Mouse (Mus musculus): ENCODE data around the gene Gm10097. TPM values are rescaled to one million over a fixed set of nuclear protein-coding genes. Genes with fewer than 3 reads are reported as not detected.

Gene Gm10097
- total and polyA plus RNA-seq, 2 experiments from 2014 or later: 0.10 TPM; not detected in 1

DNA sequence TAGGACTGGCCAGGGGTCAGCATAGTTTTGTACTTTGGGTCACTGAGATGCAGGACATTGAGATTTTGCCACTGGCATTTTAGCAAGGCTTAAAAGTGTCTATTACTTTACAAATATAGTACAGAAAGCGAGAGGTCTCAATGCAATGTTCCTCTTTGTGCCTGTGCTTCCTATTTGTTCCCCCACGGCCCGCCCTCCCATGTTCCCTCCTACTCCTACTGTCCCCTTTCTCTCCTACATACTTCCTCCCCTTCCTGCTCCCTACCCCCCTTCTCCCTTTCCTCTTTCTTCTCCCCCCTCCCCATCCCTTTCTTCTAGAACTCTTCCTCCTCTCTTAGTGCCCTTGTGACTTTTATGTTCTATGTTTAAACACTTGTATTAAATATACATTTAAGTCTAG lies 12.1 kb upstream of the Gm10097 start:
- no peak for DNase-seq (ENCODE audit: low spot score)

DNA sequence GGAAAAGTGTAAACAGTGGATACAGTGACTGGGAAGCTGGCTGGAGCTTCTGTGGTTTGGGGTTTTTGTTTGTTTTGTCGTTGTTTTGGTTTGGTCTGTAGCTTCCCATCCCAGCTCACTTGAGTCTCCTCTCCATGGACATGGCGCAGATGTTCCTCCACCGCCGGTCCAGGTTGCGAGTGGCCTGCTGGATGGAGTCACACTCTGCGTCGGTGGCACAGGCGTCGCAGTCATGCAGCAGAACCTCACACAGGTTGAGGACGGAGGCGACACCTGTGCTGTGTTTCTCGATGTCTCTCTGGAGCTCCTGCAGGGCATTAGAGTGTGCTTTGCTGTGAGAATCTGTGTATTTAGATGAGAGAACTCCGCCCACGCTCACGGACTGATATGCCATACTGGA lies 11.3 kb upstream of the Gm10097 start:
- no peaks in the 10 kb centered on the region for H3K27me3 ChIP-seq (ENCODE audit: insufficient read depth, low read length)
- H3K4me1 ChIP-seq (ENCODE audit: insufficient read depth, low read length): no peaks in the 10 kb centered on the region
- peaks cover 11% of the 10 kb centered on the region for H3K36me3 ChIP-seq (ENCODE audit: insufficient read depth, low read length)
- H3K9ac ChIP-seq (replicated peaks; ENCODE audit: low read length, poor library complexity, severe bottlenecking): no peak overlapping the region
- H3K27ac ChIP-seq (ENCODE audit: low read depth, low read length): no peak overlapping the region
- H3K4me2 ChIP-seq (ENCODE audit: low read depth, low read length, poor library complexity, severe bottlenecking): no peak overlapping the region
- DNase-seq (ENCODE audit: low spot score) (no peak), ATAC-seq (ENCODE audit: low FRiP score) (no peak)
- no peak overlapping the region for H3K4me3 ChIP-seq (ENCODE audit: low read depth, low read length)
- H3K9me3 ChIP-seq (ENCODE audit: low read length): no peaks in the 10 kb centered on the region
- TF ChIP-seq CTCF (IDR thresholded peaks at IDR 0.05): no peak
- WGBS: 96% methylated on average over 15 of the region's 15 CpGs

More for the DNA sequence above, 12.1 kb upstream of the Gm10097 start:
- Histone ChIP-seq H3K4me1 (ENCODE audit: insufficient read depth, low read length) (no peaks in the 10 kb centered on the region), H3K4me3 (ENCODE audit: low read depth, low read length) (no peak overlapping the region), H3K4me2 (ENCODE audit: low read depth, low read length, poor library complexity, severe bottlenecking) (no peak overlapping the region), H3K9me3 (ENCODE audit: low read length) (no peaks in the 10 kb centered on the region), H3K27ac (ENCODE audit: low read depth, low read length) (no peak overlapping the region), H3K27me3 (ENCODE audit: insufficient read depth, low read length) (no peaks in the 10 kb centered on the region), H3K9ac (replicated peaks; ENCODE audit: low read length, poor library complexity, severe bottlenecking) (no peak overlapping the region), H3K36me3 (ENCODE audit: insufficient read depth, low read length) (peaks cover 16% of the 10 kb centered on the region)
- ATAC-seq (ENCODE audit: low FRiP score): no peak
- no peak for TF ChIP-seq CTCF (IDR thresholded peaks at IDR 0.05)
- 53% methylated on average over 3 of the region's 3 CpGs for WGBS

- DNase-seq (ENCODE audit: low spot score): no peak
- no peak overlapping the region for H3K9ac ChIP-seq (replicated peaks; ENCODE audit: low read length, poor library complexity, severe bottlenecking)
- no peak for ATAC-seq (ENCODE audit: low FRiP score)
- H3K9me3 ChIP-seq (ENCODE audit: low read length): no peaks in the 10 kb centered on the region
- H3K27me3 ChIP-seq (ENCODE audit: insufficient read depth, low read length): no peaks in the 10 kb centered on the region
- TF ChIP-seq CTCF (IDR thresholded peaks at IDR 0.05): no peak
- H3K4me1 ChIP-seq (ENCODE audit: insufficient read depth, low read length): no peaks in the 10 kb centered on the region
- WGBS: 93% methylated on average over 2 of the region's 2 CpGs
- H3K4me3 ChIP-seq (ENCODE audit: low read depth, low read length): no peak overlapping the region
- peaks cover 10% of the 10 kb centered on the region for H3K36me3 ChIP-seq (ENCODE audit: insufficient read depth, low read length)
- no peak overlapping the region for H3K27ac ChIP-seq (ENCODE audit: low read depth, low read length)
- H3K4me2 ChIP-seq (ENCODE audit: low read depth, low read length, poor library complexity, severe bottlenecking): no peak overlapping the region
Measured at GRCm38 (mm10) chr10:5058876-5059275, 10.1 kb upstream of the Gm10097 start.

GRCm38 (mm10) chr10:5059983-5060382 lies 9.0 kb upstream of the Gm10097 start:
- no peaks in the 10 kb centered on the region for H3K9me3 ChIP-seq (ENCODE audit: low read length)
- peaks cover 10% of the 10 kb centered on the region for H3K36me3 ChIP-seq (ENCODE audit: insufficient read depth, low read length)
- 86% methylated on average over 2 of the region's 2 CpGs for WGBS
- H3K27ac ChIP-seq (ENCODE audit: low read depth, low read length): no peak overlapping the region
- no peak overlapping the region for H3K9ac ChIP-seq (replicated peaks; ENCODE audit: low read length, poor library complexity, severe bottlenecking)
- ATAC-seq (ENCODE audit: low FRiP score) (no peak), DNase-seq (ENCODE audit: low spot score) (no peak)
- H3K4me2 ChIP-seq (ENCODE audit: low read depth, low read length, poor library complexity, severe bottlenecking): no peak overlapping the region
- H3K4me1 ChIP-seq (ENCODE audit: insufficient read depth, low read length): no peaks in the 10 kb centered on the region
- TF ChIP-seq CTCF (IDR thresholded peaks at IDR 0.05): no peak
- H3K27me3 ChIP-seq (ENCODE audit: insufficient read depth, low read length): no peaks in the 10 kb centered on the region
- H3K4me3 ChIP-seq (ENCODE audit: low read depth, low read length): no peak overlapping the region

GRCm38 (mm10) chr10:5067113-5067512 lies 1.9 kb upstream of the Gm10097 start:
- H3K27ac ChIP-seq (ENCODE audit: low read depth, low read length): no peak overlapping the region
- WGBS: 95% methylated on average over 3 of the region's 3 CpGs
- TF ChIP-seq CTCF (IDR thresholded peaks at IDR 0.05): no peak
- H3K9ac ChIP-seq (replicated peaks; ENCODE audit: low read length, poor library complexity, severe bottlenecking): no peak overlapping the region
- DNase-seq (ENCODE audit: low spot score) (no peak), ATAC-seq (ENCODE audit: low FRiP score) (no peak)
- H3K36me3 ChIP-seq (ENCODE audit: insufficient read depth, low read length): peaks cover 6% of the 10 kb centered on the region; the same call in 1 of the 2 replicates
- H3K9me3 ChIP-seq (ENCODE audit: low read length): no peaks in the 10 kb centered on the region
- H3K4me3 ChIP-seq (ENCODE audit: low read depth, low read length): no peak overlapping the region
- H3K4me2 ChIP-seq (ENCODE audit: low read depth, low read length, poor library complexity, severe bottlenecking): no peak overlapping the region
- no peaks in the 10 kb centered on the region for H3K27me3 ChIP-seq (ENCODE audit: insufficient read depth, low read length)
- no peaks in the 10 kb centered on the region for H3K4me1 ChIP-seq (ENCODE audit: insufficient read depth, low read length)

- WGBS: 87% methylated on average over 11 of the region's 11 CpGs
- Histone ChIP-seq H3K4me2 (ENCODE audit: low read depth, low read length, poor library complexity, severe bottlenecking) (no peak overlapping the region), H3K4me1 (ENCODE audit: insufficient read depth, low read length) (no peaks in the 10 kb centered on the region), H3K36me3 (ENCODE audit: insufficient read depth, low read length) (peaks cover 9% of the 10 kb centered on the region), H3K9me3 (ENCODE audit: low read length) (no peaks in the 10 kb centered on the region), H3K27me3 (ENCODE audit: insufficient read depth, low read length) (no peaks in the 10 kb centered on the region), H3K9ac (replicated peaks; ENCODE audit: low read length, poor library complexity, severe bottlenecking) (no peak overlapping the region), H3K27ac (ENCODE audit: low read depth, low read length) (no peak overlapping the region), H3K4me3 (ENCODE audit: low read depth, low read length) (no peak overlapping the region)
- DNase-seq (ENCODE audit: low spot score) (no peak), ATAC-seq (ENCODE audit: low FRiP score) (no peak)
- no peak for TF ChIP-seq CTCF (IDR thresholded peaks at IDR 0.05)
Measured at GRCm38 (mm10) chr10:5070168-5070940, 1.4 kb downstream of the Gm10097 start.

Measured in midbrain, postnatal 0 days (tissue).